Mouse (Mus musculus) C2C12 (cell line): ENCODE results near the gene E2f4.

Experiments used
- CTCF ChIP-seq: IDR thresholded peaks from one replicate; pipeline ENCODE4 v1.5.1; 2011; ENCODE audit not compliant: control insufficient read depth, insufficient read depth, insufficient read length
- USF1 ChIP-seq: IDR thresholded peaks from one replicate; pipeline ENCODE4 v1.6.1; 2011; ENCODE audit warnings: low read depth, mild to moderate bottlenecking, control low read depth, moderate library complexity

DNA sequence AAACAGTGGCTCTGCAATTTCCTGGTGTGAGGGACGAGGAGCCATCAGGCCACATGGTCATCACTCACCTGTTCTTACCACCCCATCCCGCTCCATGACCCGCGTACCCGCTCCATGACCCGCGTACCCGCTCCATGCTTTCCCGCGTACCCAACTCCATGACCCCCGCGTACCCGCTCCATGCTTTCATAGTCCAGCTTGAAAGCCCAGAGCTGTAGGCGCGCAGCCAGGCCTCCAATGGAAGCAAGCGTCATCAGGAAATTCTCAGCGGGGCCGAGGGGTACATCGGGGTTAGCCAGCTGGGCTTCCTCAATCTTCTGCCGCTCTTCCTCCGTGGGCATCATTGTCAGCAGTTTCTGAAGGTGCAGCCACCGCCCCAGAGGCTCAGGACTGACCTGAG is 34.0 kb downstream of the E2f4 start:
- TF ChIP-seq CTCF = no peak
- no peak for TF ChIP-seq USF1
